Mouse (Mus musculus) Patski (cell line): Measurements from ENCODE around the gene Gprc6a. TPM values are rescaled to one million over a fixed set of nuclear protein-coding genes. Genes with fewer than 3 reads are reported as not detected.

Source experiments
- ATAC-seq: fragments of 100-300 bp; one replicate; pipeline ENCODE4 v1.8.0; 2021
- CTCF ChIA-PET: fragments of 350-600 bp; sonication (Branson Sonifier 250); formaldehyde crosslinking; loops from one replicate; lab custom pipeline; 2022; ENCODE audit warnings: inconsistent platforms; lab: Charles Lee
- POLR2A ChIA-PET: fragments of 350-600 bp; sonication (Branson Sonifier 250); formaldehyde crosslinking; loops from one replicate; lab custom pipeline; 2022; ENCODE audit warnings: antibody characterized with exemption, inconsistent platforms; lab: Charles Lee
- DNase-seq: peaks from one replicate; pipeline ENCODE4 v3.0.0-alpha.2; 2011; ENCODE audit warnings: low read depth, low spot score
- H3K27me3 ChIP-seq: fragments of 371-371 bp; one replicate; pipeline ENCODE4 v1.5.1; 2021
- CTCF ChIP-seq: fragments of 100-300 bp; IDR thresholded peaks from one replicate; pipeline ENCODE4 v1.5.1; 2021
- in situ Hi-C: fragments of 300-500 bp; cut with MboI; formaldehyde crosslinking; loops from 3 replicates; pipeline ENCODE4 v1.11.1; 2018; ENCODE audit warnings: low pct_unique_long_range_greater_than_20kb, mixed read lengths
- polyA plus RNA-seq: library from polyadenylated mRNA; unstranded; gene quantifications from one replicate; pipeline ENCODE4 v1.2.3, GENCODE M21; 2021

The Gprc6a gene
- polyA plus RNA-seq, 1 experiment from 2014 or later, result not detected

GRCm38 (mm10) chr10:51618538-51618937 lies 12.7 kb downstream of the Gprc6a start:
- peaks cover 18% of the 10 kb centered on the region for H3K27me3 ChIP-seq
- ATAC-seq, result no peak
- DNase-seq, result no peak
- no peak for TF ChIP-seq CTCF
- in situ Hi-C loops, result no loop called here
- ChIA-PET CTCF (no interaction called here), POLR2A (no interaction called here)

GRCm38 (mm10) chr10:51614826-51615590 lies 16.3 kb downstream of the Gprc6a start:
- DNase-seq, result no peak
- CTCF ChIA-PET, result no interaction called here
- in situ Hi-C loops, result no loop called here
- TF ChIP-seq CTCF, result no peak
- peaks cover 26% of the 10 kb centered on the region for H3K27me3 ChIP-seq
- POLR2A ChIA-PET, result no interaction called here
- ATAC-seq, result no peak

- in situ Hi-C loops, result no loop called here
- ChIA-PET CTCF (no interaction called here), POLR2A (no interaction called here)
- no peak for TF ChIP-seq CTCF
- DNase-seq (no peak), ATAC-seq (no peak)
- H3K27me3 ChIP-seq, result peaks cover 25% of the 10 kb centered on the region
These were observed 17.8 kb downstream of the Gprc6a start for GRCm38 (mm10) chr10:51613421-51613820.

GRCm38 (mm10) chr10:51611969-51612682 lies 19.1 kb downstream of the Gprc6a start:
- DNase-seq (no peak), ATAC-seq (no peak)
- CTCF ChIA-PET, result no interaction called here
- POLR2A ChIA-PET, result no interaction called here
- H3K27me3 ChIP-seq, result peaks cover 19% of the 10 kb centered on the region
- in situ Hi-C loops, result no loop called here
- TF ChIP-seq CTCF, result no peak

- ATAC-seq, result no peak
- CTCF ChIA-PET, result no interaction called here
These were observed 21.4 kb downstream of the Gprc6a start for GRCm38 (mm10) chr10:51609741-51610425.

GRCm38 (mm10) chr10:51596928-51597635 lies 34.2 kb downstream of the Gprc6a start:
- no peak for DNase-seq
- no peak for ATAC-seq
- CTCF ChIA-PET, result no interaction called here
- in situ Hi-C loops, result no loop called here
- POLR2A ChIA-PET, result no interaction called here
- peaks cover 13% of the 10 kb centered on the region for H3K27me3 ChIP-seq
- TF ChIP-seq CTCF, result no peak

More at GRCm38 (mm10) chr10:51609741-51610425, 21.4 kb downstream of the Gprc6a start:
- in situ Hi-C loops, result no loop called here
- H3K27me3 ChIP-seq, result peaks cover 19% of the 10 kb centered on the region
- DNase-seq, result no peak
- no peak for TF ChIP-seq CTCF
- POLR2A ChIA-PET, result no interaction called here

- peak; percentile 4 for DNase-seq
- H3K27me3 ChIP-seq, result peaks cover 31% of the 10 kb centered on the region
- peak; percentile 39 for TF ChIP-seq CTCF
- in situ Hi-C loops, result no loop called here
- ATAC-seq, result peak; percentile 62
- ChIA-PET CTCF (no interaction called here), POLR2A (no interaction called here)
These were observed 36.0 kb downstream of the Gprc6a start for GRCm38 (mm10) chr10:51595001-51595931.

- ATAC-seq, result no peak
- in situ Hi-C loops, result loop anchor here (5.0 kb wide), 1 partner anchor 186 kb away; no protein-coding TSS in a partner anchor
- no peak for TF ChIP-seq CTCF
- POLR2A ChIA-PET, result no interaction called here
- CTCF ChIA-PET, result no interaction called here
- peaks cover 35% of the 10 kb centered on the region for H3K27me3 ChIP-seq
- no peak for DNase-seq
These were observed 39.7 kb downstream of the Gprc6a start for GRCm38 (mm10) chr10:51591574-51591973.

GRCm38 (mm10) chr10:51590139-51590574 lies 41.1 kb downstream of the Gprc6a start, which contains the start of gene Fam162b:
Gene Fam162b (minus strand): TSS chr10:51590517.
- in situ Hi-C loops, result loop anchor here (5.0 kb wide), 1 partner anchor 187 kb away; no protein-coding TSS in a partner anchor
- DNase-seq (no peak), ATAC-seq (no peak)
- TF ChIP-seq CTCF, result no peak
- H3K27me3 ChIP-seq, result peaks cover 41% of the 10 kb centered on the region
- ChIA-PET POLR2A (no interaction called here), CTCF (no interaction called here)
